Mouse (Mus musculus): ENCODE data around the gene Ccdc78.

DNA sequence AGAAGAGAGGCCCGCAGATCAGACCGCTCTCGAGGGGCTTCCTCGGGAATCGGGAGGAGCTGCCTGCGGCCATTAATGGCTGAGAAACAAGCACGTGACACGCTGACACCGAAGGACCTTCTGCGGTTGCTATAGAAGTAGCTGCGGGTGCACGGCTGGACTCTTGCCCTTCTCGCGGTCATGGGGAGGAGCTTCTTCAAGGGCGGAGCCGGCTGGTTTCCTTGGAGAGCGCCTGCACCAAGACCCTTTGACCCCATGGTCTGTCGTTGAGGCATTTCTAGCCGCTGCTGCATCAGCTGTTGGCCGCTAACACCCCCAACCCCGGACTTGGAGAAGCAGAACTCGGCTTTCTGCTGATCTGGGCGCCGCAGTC is 46.9 kb downstream of the Ccdc78 start, which contains the start of gene Stub1:
- TF ChIP-seq CTCF (IDR thresholded peaks at IDR 0.05): no peak
- no peak for TF ChIP-seq EP300 (IDR thresholded peaks at IDR 0.05)

Measured in lung, postnatal 0 days (tissue).